Mouse (Mus musculus): ENCODE measurements around the gene Osbpl10.

DNA sequence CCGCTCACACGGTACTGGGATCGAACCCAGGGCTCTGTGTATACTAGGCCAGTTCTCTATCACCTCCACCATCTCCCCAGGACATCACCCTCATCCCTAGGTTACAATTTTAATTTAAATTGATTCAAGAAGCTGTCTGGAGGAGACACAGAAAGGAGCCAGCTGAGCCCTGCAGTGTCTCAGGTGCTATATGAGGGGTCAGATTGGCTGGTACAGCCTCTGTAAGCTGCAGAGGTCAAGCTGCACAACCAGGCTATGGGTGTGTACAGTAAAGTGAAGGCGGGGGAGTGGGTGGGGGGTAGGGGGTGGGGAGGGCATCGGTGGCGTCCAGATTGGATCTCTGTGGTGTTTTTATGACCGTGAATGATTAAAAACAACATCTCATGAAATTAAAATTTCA is 186.0 kb downstream of the Osbpl10 start:
- no peak for TF ChIP-seq POLR2A (IDR thresholded peaks at IDR 0.05; ENCODE audit: low read depth, low read length)
- no peak for TF ChIP-seq CTCF (conservative IDR thresholded peaks at IDR 0.05; ENCODE audit: insufficient read depth, insufficient read length, low read depth, low read length)
